Mouse (Mus musculus): ENCODE measurements at regions not wholly inside any gene's neighbourhood (a gene's known extent, or its start where the extent isn't known, plus 50 kb on each side); places are given as distances from the start of the nearest gene placed in this dataset.
A peak's percentile ranks its signal among the peaks of the same experiment; 100 is the strongest.

DNA sequence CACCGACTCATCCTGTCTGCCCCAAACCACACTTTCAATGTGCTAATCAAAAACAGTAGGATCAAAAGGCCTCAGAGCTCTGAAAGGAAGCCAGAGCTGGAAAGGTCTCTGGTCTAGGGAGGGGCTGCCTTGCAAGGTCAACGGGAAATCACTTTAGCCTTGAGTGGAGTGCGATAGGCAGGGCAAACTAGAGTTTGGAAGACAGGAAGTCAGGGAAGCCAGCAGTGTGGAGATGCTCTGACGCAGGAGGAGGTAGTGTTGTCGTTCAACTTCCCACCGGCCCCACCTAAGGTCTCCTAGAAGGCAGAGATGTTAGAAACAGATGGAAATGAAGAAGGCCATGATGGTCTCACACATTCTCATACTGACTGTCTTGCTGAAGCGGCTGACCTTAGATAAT is 52.0 kb upstream of the Trp53i11 start:
- DNase-seq: no peak

DNA sequence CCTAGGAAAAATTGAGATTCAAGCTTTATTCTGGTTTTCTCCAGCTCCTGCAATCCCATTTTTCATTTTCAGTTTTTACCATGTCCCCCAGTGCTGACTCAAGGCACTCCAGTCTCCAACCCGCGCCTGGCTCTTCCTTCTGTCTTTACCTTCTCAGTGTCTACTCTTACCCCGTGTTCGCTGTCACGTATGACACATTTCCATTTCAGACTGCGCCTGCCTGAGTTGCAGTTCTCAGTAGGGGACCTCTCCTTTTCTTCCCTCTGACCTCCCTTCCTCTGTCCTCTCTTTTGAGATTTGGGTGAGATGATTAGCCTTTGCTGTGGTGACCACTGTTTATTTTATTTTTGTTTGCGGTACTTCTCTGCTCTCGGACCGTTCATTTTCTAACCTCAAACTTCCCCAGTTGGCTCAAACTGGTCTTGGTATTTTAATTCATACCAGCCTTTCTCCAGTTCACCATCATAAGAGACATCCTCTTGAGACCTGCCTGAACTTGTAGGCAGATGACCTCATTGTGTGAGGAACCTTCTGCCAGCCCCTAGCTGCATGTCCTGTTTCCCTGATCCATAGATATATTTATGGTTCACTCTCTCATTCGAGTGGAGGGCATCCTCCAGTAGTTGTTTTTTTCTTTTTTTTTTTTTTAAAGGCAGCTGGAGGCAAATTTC is 53.9 kb upstream of the Trp53i11 start:
- no peak for DNase-seq

DNA sequence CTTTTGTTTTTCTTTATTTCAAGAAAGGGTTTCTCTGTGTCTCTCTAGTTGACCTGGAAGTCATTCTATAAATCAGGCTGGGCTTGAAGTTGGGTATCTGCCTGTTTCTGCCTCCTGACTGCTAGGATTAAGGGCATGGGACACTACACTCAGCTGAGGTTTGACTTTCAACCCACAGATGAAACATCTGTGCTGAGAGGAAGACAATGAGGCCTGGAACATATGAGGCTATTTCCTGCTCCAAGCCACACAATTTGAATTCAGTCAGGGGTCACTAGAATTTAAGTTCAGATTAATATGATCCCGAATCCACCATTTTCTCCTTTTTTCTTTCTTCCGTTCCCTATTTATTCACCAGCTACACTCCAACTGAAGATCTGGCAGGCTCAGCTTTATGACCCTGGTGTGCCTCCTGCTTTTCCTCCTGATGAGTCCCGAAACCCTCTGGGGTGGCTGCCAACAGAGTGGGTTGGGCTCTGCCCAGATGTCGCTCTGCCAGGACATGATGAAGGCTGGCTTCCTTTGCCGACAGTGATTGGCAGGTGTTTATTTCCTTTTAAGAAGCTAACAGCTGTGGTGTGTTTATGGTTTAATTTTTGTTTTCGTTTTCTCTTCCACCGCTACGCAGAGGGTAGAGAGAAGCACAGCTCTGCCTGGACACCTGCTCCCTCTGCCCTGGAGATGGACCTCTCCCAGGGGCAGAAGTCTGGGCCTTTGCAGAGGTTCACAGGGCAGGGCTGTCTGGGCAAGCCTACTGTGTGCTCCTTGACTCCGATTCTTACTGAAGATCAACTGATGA is 55.3 kb upstream of the Trp53i11 start:
- peak; percentile 40 to 71 for DNase-seq

DNA sequence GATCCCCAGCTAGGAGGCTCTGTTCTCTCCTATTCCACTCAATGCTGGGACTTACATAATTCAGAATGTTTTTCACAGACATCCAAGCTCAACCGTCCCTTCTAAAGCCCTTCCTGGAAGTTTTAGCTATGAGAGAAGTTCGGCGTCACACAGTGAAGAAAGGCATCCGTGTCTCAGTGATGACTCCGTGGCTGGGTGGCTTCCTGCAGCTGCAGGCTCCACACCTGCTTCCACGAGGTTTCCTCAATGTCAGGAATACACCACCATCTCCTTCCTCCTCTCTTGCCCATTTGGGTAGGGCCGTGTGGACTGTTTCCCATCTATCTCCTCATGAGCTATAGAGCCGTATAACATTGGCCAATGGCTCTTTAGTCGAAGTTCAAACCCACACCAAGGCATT is 56.1 kb upstream of the Trp53i11 start:
- DNase-seq: peak; percentile 30 to 53

DNA sequence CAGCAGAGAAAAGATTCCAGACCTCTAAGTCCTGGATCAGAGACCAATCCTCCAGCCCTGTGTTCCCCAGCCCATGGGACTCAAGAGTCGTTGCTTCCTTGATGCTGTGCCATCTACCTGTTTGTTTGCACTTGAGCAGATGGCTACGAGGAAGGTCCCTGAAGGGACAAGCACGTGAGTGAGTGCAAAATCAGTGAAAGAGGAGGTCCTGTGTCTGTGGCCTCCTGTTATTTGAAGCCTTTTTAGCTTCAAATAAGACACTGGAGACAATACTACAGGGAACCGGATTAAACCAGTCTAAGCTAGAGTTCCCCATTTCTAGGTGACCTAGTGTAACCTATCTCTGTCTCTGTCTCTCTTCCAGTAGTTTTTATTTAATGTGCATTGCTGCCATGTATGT is 58.2 kb upstream of the Trp53i11 start:
- no peak for DNase-seq

DNA sequence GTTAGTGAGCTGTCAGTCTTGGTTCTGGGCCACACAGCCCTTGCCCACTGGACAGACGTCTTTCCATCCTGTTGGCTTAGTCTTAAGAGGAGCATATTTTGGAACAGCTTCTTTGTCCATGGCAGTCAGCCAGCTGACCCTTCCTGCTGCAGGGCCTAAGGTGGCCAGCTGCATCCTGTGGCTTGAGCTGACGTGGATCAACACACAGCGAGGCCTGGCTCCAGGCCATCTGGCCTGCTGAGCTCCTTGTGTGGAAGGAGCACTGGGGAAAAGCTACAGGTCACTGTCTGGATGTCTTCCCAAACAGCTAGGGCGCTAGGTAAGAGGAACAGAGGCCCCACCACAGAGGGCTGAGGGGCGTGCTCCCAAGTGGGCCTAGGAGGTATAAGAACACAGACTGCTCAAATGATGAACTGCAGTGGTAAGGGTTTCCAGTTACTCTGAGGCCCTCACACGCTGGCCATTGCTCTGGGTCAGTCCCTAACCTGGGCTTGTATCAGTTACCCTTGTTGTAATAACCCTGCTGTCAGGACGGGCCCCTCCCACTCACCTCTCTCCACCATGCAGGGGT is 60.7 kb upstream of the Trp53i11 start:
- DNase-seq: no peak

DNA sequence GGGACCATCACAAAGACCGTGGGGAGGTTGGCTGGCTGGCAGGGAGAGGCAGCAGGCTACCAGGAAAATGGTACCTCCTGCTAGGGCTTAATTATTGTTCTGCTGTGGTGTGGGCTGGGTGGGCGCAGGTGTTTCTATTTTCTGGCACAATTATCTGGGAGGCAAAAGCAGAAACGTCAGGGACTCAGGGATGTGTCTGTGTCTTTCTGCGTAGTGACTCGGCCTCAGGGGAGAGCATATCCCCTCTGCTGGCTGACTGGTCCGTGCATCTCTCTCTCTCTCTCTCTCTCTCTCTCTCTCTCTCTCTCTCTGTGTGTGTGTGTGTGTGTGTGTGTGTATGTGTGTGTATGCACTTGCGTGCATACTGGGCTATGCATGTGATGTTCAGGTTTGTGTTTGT is 61.2 kb upstream of the Trp53i11 start:
- DNase-seq: no peak

DNA sequence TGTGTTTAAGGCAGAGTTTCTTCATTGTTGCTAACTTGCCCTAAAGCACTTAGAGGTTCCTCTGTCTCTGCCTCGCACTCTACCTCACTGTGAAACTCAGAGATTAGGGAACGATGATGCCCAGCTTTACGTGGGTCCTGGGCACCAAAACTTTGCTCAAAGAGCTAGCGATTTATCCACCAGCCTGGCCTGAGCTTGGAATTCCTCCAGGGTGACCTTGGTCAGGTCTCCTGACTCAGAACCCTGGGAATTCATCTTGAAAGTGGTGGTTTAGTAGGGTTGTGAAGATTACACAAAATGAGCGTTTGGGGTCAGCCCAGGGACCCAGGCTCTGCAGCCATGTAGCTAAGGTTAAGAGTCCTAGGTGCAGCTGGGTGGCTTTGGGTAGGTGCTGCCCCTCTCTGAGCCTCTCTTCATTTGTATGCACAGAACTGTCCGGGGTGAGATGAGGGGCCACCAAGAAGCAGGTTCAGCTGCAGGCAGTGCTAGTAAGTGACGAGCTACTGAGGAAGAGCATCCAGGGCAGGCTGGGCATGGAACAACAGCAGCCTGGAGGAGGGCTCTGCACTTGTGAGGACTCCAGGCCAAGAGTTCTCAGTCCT is 62.4 kb upstream of the Trp53i11 start:
- DNase-seq: no peak

DNA sequence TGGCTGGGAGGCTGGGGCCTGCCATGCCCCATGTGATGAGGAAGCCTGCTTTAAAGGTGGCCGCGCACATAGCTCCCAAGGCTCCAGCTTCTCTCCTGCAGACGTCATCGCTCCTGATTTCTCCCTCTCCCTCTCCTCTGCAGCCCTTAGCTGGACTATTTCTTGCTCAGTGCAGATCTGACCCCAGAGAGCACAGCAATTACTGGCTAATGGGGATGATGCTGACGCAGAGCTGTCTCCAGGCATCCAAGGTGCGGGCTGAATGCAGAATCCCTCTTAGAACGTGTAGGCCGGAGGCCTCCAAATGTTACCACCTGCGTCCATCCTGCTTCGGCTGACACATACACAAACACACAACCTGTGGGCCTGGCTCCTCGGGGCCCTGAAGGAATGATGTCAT is 63.5 kb upstream of the Trp53i11 start:
- no peak for DNase-seq

DNA sequence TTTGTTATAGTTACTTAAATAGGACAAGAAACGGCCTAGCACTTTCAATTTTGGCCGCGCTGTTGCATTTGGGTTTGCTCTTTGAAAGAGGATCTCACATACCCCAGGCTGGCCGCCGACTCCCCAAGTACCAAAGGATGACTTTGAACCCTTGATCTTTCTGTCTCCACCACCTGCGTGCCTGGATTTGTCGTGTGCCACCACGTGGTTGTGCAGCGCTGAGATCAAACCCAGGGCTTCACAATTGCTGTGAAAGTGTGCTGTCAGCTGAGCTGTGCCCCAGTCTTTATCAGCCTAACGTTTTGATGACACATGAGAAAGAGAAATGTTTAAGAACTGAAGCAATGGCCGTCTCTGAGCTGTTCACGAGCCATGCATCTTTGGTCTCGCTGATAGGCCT is 67.0 kb upstream of the Trp53i11 start:
- DNase-seq: peak in 1 of 2 experiments; percentile 45

DNA sequence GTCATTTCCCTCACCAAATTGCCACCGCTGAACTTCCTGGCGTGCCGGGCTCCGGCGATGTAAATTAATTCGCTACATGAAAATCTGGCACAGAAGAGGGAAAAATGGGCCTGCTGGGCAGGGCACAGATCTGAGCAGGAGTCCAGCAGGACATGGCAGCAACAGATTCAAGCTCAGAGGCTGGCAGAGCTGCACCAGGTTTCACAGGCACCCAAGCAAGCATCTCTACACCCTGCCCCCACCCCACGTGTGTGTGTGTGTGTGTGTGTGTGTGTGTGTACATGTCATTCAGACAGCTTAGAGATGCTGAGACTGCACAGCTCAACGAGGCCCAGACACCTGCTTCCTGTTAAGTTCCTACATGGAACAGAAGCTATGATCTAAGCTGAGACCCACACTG is 68.3 kb upstream of the Trp53i11 start:
- DNase-seq: peak; percentile 46 to 71

DNA sequence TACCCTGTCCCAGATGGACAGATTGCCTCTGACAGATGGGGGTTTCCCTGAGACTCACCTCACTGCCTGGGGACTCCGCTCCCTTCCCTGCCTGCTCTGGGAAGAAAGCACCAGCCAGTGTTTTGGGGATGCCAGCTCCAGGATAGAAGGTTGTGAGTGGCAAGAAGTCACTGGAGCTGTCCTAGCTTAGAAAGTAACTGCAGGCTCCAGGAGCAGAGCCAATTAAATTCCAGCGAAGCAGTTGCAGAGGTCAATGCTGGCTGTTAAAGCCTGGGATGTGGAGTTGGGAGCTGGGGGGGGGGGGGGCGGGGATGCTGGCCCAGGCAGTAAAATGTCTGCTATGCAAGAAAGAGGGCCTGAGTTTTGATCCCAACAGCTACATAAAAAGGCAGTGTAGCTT is 69.3 kb upstream of the Prdm11 start:
- DNase-seq: no peak

DNA sequence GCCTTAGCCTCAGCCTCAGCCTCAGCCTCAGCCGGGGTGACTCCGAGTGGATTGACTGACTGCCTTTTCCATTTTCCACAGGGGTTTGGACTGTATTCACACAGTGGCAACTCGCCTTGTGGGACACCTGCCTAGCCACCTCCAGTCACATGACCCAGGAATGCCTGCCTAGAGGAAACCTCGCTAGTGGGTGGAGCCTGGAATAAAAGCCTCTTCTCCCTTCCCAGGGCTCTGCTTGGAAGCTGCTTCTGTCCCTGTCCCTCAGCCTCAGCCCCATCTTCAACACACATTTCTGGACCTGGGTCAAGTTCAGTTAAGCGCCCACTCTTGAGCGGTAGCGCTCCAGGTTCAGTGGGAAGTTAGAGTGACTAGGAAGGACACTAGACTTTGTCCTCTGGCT is 68.0 kb upstream of the Prdm11 start:
- DNase-seq: no peak

DNA sequence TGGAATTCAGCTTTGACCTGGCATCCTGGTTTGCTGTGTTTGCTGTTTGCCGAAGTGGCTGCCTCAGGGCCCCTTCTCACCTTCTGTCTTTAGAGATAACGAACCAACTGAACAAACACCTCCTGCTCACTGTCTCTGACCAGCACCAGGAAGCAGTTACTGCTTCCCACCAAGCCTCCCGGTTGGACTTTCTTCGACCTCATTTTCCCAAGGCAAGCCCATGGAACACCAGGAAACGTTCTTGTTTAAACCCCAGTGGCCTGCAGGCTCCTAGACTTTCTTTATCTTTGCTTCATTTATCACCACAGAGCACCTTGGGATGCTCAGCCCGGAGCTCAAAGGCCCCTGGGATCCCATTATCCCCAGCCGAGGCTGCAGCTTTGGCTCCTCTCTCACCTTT is 66.4 kb upstream of the Prdm11 start:
- no peak for DNase-seq

DNA sequence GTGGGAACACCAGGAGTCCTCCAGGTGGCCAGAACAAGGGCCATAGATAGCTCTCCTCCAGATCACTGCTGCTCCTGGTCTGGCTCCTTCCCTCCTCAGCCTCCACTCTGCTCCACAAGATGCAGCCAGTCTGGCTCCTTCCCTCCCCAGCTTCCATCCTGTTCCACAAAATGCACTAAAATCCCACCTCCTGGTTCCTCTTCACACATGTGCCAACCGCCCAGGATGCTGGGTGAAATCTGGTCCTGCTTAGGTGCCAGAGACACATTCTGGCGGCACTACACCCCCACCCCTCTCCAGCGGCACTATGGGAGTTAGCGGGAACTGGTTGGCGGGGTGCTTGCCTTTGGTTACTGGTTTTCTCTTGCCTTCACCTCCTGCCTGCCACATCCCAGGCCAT is 64.9 kb upstream of the Prdm11 start:
- no peak for DNase-seq

DNA sequence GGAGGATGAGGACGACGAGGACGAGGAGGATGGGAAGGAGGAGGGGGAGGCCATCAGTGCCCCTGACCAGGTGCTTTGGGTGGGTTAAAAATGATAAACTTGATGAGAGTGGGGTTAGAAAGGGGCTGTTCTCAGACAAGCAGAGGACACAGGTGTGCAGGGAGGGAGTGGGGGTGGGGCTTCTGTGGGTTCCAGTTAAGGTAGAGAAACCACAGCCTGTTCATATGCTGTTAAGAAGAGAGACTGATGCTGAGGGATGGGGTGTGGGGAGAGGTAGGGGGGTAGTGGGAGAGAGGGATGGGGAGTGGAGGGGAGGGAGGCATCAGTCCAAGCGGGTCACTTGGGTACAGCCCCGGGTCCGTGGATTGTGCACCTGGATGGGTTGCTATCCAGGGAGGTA is 60.6 kb upstream of the Prdm11 start:
- DNase-seq: no peak

DNA sequence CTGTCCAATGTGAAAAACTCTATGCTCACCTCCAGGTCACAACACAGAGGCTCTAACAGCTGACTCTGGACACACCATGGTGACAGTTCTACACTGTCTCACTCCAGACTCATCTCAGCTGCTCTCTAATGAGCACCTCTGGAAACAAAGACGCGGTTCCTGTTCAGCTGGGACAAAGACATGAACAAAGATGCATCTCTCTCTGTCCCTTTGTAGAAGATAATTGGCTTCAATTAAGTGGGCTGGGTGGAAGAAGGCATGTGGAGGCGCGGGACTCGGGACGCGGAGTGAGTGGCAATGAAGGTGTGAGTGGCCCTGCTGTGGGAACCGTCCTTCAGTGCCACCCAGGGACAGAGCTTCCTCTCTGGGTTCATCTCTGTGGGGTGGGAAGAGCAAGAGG is 56.0 kb upstream of the Prdm11 start:
- DNase-seq: no peak

DNA sequence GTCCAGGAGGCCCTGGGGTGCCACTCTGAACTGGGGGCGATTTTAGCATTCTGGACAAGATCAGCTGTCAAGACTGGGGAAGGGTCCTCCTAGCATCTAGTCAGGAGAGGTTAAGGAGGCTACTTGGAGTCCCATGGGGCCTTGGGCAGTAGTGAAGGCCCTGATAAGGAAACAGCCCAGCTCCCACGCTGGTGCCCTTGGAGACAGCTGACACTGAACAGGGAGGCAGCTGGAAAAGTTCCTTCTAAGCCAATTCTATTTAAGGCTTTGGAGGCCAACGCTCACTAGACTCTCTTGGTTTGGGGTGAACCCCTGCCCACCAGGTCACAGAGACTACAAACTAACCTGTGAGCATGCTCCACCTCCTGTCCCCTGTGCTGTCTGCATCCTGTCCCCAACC is 53.8 kb upstream of the Prdm11 start:
- DNase-seq: no peak

DNA sequence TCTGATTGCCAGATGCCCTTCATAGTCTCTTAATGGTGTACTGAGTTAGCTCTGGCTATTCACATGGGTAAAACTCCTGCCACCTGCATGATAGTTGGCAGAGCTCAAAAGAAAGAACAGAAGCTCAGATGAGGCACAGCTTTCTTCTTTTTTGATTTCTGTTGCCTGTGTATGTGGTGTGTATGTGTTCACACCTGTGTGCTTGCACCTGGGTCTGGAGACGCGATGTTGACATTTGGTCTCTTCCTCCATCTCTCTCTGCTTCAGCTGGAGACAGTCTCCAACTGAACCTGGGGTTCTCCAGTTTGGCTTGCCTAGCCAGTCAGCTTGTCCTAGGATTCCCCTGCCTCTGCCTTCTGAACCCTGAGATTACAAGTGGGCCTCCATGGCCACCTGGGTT is 51.0 kb upstream of the Prdm11 start:
- peak in 1 of 2 experiments; percentile 39 for DNase-seq

DNA sequence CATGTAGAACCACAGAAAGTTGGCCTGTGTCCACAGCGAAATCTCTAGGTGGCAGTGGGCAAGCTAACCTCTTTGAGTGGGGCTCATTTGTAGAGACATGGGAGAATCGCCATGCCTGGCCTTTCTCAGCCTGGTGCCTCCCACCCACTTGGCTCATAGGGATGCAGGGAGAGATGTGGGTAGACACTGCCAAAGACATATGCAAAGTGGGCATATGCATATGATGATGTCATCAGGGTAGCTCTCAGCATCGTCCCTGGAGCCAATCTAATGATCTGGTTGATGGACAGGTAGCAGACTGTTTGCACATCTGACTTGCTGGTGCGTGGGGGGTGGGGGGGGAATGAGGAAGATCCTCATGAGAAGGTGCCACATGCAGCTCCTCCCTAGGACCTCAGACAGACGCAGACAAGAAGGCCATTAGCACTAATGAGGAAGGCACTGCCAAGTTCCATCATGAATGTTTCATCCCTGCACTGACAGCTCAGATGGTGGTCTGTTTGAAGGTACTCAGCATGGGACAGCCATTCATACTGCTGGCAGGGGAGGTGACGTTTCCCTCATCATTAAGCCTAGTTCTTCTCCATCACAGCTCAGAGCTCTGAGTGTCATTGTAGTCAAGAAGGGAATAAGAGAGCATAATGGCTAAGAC is 50.2 kb upstream of the Prdm11 start:
- no peak for DNase-seq

All from thymus, adult 18-20 months (tissue).